Mouse (Mus musculus): ENCODE measurements around the gene Tob2. TPM values are rescaled to one million over a fixed set of nuclear protein-coding genes. Genes with fewer than 3 reads are reported as not detected.

The Tob2 gene
- polyA plus RNA-seq (2012; rRNA removed): 64.6 and 76.1 TPM in 2 replicates

DNA sequence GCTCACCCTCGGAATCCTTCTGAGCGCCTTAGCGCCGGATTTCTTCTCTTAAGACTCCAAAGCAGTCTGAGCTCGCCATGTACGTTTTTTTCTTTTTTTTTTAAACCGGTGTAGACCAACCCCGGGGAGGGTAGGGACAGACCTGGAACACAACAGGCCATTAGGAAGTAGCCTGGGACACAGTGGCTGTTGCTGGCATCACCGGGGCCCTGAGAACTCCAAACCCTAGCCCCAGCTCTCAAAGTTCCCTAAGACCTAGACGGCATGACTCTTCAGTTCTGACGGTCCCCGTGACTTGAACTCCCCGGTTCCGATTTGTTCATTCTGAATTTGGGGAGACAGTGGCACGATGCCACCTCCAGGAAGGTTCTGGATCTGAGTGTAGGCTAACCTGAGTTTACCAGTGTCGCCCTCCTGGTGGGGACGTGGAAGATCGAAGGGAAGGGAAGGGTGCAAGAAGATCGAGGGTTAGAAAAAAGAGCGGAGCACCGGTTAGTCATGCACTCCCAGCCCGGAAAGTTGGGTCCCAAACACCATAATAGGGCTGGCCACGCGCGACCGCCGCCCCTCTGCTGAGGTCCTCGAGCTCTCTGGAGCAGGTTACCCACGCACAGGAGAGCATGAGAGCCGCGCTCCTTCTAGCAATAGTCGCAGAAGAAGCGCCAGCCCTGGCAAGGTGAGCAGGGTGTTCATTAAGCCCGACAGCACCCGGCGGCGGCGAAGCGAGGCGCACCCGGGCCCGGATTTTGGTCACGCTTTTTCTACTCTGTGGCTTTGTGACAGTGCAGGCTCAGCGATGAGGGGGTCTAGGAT, at the start of gene Tob2:
Gene Tob2 (minus strand): TSS at position 280 of the 813 bp plus-strand sequence.
- peak within 1 kb of the TSS; percentile 98 for H3K27ac ChIP-seq (ENCODE audit: control insufficient read depth, insufficient read depth, low read length)
- no peaks in the 10 kb centered on the region for H3K27me3 ChIP-seq (ENCODE audit: control insufficient read depth, insufficient read depth, low read length)
- TF ChIP-seq POLR2A (IDR thresholded peaks at IDR 0.05; ENCODE audit: control insufficient read depth, extremely low read depth, insufficient read depth, low read length, poor library complexity): no peak; the same call in 1 of the 2 replicates
- no peak for TF ChIP-seq CTCF (IDR thresholded peaks at IDR 0.05; ENCODE audit: borderline replicate concordance, control insufficient read depth, extremely low read depth, insufficient read depth, low read length, poor library complexity)
- H3K4me3 ChIP-seq (ENCODE audit: control insufficient read depth, insufficient read depth, low read length): peak within 1 kb of the TSS; percentile 94
- no peaks in the 10 kb centered on the region for H3K36me3 ChIP-seq (ENCODE audit: control insufficient read depth, insufficient read depth, low read length)
- DNase-seq: peak; percentile 74
- under 1% methylated on average over 44 of the region's 44 CpGs for WGBS
- H3K4me1 ChIP-seq (replicated peaks; ENCODE audit: control insufficient read depth, insufficient read depth, low read length): peaks cover 12% of the 10 kb centered on the region

DNA sequence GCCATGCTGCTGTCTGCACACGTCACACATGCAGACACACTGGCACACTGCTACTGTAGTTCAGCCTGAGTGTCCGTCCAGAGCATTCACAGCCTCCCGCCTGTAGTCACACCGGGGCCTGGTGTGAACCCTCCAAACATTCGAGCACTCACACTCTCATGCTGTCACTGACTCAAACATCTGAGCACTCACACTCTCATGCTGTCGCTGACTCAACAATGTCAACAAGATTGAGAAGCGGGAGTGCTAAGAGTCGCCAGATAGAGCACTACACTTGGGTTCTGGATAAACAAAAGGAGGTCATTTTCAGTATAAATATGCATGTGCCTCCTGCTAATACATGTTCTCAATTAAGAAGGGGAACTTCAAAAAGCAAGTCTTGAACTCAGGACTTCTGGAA, 49.4 kb upstream of the Tob2 start:
- Histone ChIP-seq H3K4me3 (ENCODE audit: control insufficient read depth, insufficient read depth, low read length) (no peak overlapping the region), H3K36me3 (ENCODE audit: control insufficient read depth, insufficient read depth, low read length) (peaks cover 55% of the 10 kb centered on the region), H3K4me1 (replicated peaks; ENCODE audit: control insufficient read depth, insufficient read depth, low read length) (no peaks in the 10 kb centered on the region), H3K27me3 (ENCODE audit: control insufficient read depth, insufficient read depth, low read length) (no peaks in the 10 kb centered on the region), H3K27ac (ENCODE audit: control insufficient read depth, insufficient read depth, low read length) (no peak overlapping the region)
- TF ChIP-seq POLR2A (IDR thresholded peaks at IDR 0.05; ENCODE audit: control insufficient read depth, extremely low read depth, insufficient read depth, low read length, poor library complexity) (no peak), CTCF (IDR thresholded peaks at IDR 0.05; ENCODE audit: borderline replicate concordance, control insufficient read depth, extremely low read depth, insufficient read depth, low read length, poor library complexity) (no peak)
- 97% methylated on average over 8 of the region's 8 CpGs for WGBS
- DNase-seq: no peak

DNA sequence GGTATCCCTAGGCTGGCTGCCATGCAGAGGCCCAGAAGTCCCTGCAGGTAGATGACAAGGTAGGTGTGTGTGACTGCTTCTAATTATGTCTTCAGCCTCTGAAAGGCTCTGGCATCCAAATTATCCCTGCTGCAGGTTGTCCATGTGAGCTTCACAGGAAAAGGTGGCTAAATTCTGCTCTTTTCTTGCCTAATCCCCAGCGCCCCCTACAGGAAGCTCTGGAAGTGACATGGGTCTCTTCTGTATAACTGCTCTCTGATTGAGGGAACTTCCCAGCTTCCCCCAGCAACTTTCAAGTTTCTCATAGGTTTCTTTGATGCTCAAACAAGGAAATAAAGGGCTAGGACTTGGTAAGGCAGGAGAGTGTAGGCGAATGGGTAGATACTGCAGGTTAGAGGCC, 46.3 kb upstream of the Tob2 start:
- Histone ChIP-seq H3K27me3 (ENCODE audit: control insufficient read depth, insufficient read depth, low read length) (no peaks in the 10 kb centered on the region), H3K36me3 (ENCODE audit: control insufficient read depth, insufficient read depth, low read length) (peaks cover 39% of the 10 kb centered on the region), H3K4me3 (ENCODE audit: control insufficient read depth, insufficient read depth, low read length) (no peak overlapping the region), H3K4me1 (replicated peaks; ENCODE audit: control insufficient read depth, insufficient read depth, low read length) (no peaks in the 10 kb centered on the region), H3K27ac (ENCODE audit: control insufficient read depth, insufficient read depth, low read length) (no peak overlapping the region)
- no peak for TF ChIP-seq CTCF (IDR thresholded peaks at IDR 0.05; ENCODE audit: borderline replicate concordance, control insufficient read depth, extremely low read depth, insufficient read depth, low read length, poor library complexity)
- no peak for TF ChIP-seq POLR2A (IDR thresholded peaks at IDR 0.05; ENCODE audit: control insufficient read depth, extremely low read depth, insufficient read depth, low read length, poor library complexity)
- DNase-seq: peak; percentile 73
- 40% methylated on average over 2 of the region's 2 CpGs for WGBS

DNA sequence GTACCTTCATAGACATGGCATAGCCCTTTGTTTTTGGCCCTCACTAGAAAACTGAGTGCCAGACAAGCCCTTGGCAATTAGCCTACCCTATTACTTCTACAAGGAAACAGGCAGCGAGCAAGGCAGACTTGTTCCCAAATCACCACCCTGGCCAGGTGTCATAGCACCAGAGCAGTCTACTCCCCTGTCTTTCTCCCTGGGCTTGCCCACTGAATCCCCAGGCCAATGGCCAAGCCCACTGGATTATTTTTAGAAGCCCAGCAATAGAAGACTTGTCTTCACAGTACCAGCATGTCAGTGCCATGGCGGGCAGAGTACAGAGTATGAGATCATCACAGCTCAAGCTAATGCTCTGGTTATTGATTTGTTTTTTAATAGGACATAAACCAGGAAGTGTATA, 40.2 kb upstream of the Tob2 start:
- TF ChIP-seq CTCF (IDR thresholded peaks at IDR 0.05; ENCODE audit: borderline replicate concordance, control insufficient read depth, extremely low read depth, insufficient read depth, low read length, poor library complexity) (no peak), POLR2A (IDR thresholded peaks at IDR 0.05; ENCODE audit: control insufficient read depth, extremely low read depth, insufficient read depth, low read length, poor library complexity) (no peak)
- no peak for DNase-seq
- H3K4me1 ChIP-seq (replicated peaks; ENCODE audit: control insufficient read depth, insufficient read depth, low read length): no peaks in the 10 kb centered on the region
- H3K36me3 ChIP-seq (ENCODE audit: control insufficient read depth, insufficient read depth, low read length): peaks cover 26% of the 10 kb centered on the region
- no peaks in the 10 kb centered on the region for H3K27me3 ChIP-seq (ENCODE audit: control insufficient read depth, insufficient read depth, low read length)
- H3K4me3 ChIP-seq (ENCODE audit: control insufficient read depth, insufficient read depth, low read length): no peak overlapping the region
- WGBS: 98% methylated on average over 2 of the region's 2 CpGs
- H3K27ac ChIP-seq (ENCODE audit: control insufficient read depth, insufficient read depth, low read length): no peak overlapping the region

DNA sequence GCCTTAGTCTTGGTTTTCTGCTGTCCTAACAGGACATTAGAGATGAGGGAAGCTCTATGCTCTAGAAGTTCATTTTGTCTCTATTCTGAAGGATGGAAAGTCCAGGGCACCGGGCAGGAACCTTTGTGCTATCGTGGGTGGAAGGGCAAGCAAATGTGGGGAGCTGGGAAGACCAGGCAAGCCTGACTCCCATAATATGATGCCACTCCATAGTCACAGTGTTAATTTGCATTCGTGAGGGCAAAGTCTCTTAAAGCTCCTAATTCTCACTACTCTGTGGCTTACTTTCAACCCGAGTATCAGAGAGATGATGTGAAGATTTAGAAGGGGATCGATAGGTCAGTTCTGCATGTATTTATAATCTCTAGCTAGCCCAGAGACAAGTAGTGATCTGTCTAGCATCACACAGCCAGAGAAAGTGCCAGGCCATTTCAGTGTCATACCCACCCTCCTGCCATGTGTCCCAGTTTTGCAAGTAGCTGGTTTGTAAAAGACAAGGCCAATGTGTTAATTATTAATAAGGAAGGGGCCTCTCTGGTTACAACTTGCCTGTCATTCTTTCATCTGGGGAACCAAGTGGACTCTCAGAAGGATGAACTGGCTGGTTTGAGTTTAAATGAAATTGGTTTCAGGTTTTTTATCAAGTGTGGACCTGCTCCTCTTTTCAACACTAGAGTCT, 39.1 kb upstream of the Tob2 start:
- WGBS: 95% methylated on average over 5 of the region's 5 CpGs
- Histone ChIP-seq H3K4me1 (replicated peaks; ENCODE audit: control insufficient read depth, insufficient read depth, low read length) (no peaks in the 10 kb centered on the region), H3K27ac (ENCODE audit: control insufficient read depth, insufficient read depth, low read length) (no peak overlapping the region), H3K36me3 (ENCODE audit: control insufficient read depth, insufficient read depth, low read length) (peaks cover 19% of the 10 kb centered on the region), H3K4me3 (ENCODE audit: control insufficient read depth, insufficient read depth, low read length) (no peak overlapping the region), H3K27me3 (ENCODE audit: control insufficient read depth, insufficient read depth, low read length) (no peaks in the 10 kb centered on the region)
- TF ChIP-seq CTCF (IDR thresholded peaks at IDR 0.05; ENCODE audit: borderline replicate concordance, control insufficient read depth, extremely low read depth, insufficient read depth, low read length, poor library complexity): no peak
- no peak for TF ChIP-seq POLR2A (IDR thresholded peaks at IDR 0.05; ENCODE audit: control insufficient read depth, extremely low read depth, insufficient read depth, low read length, poor library complexity)
- no peak for DNase-seq

DNA sequence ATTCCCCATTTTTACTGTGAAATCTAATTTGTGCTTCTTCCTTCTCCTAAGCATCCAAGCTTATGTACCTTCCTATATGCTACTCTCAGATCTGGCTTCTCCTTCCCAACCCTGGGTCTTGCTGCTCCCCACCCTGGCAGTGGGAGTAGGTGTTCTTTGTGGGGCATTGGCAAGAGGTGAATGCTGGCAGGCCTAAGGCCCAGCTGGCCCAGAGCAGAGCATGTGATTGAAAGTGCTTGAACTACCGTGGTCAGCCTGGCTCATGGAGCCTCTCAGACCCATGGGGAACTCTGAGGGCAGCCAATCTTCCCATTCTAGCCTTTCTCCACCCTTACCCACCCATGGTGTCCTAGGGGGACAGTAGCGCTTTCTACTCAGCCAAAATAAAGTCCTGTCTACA, 37.8 kb upstream of the Tob2 start:
- no peaks in the 10 kb centered on the region for H3K27me3 ChIP-seq (ENCODE audit: control insufficient read depth, insufficient read depth, low read length)
- no peak overlapping the region for H3K4me3 ChIP-seq (ENCODE audit: control insufficient read depth, insufficient read depth, low read length)
- 93% methylated on average over 2 of the region's 2 CpGs for WGBS
- no peak for DNase-seq
- H3K4me1 ChIP-seq (replicated peaks; ENCODE audit: control insufficient read depth, insufficient read depth, low read length): no peaks in the 10 kb centered on the region
- H3K27ac ChIP-seq (ENCODE audit: control insufficient read depth, insufficient read depth, low read length): no peak overlapping the region
- TF ChIP-seq CTCF (IDR thresholded peaks at IDR 0.05; ENCODE audit: borderline replicate concordance, control insufficient read depth, extremely low read depth, insufficient read depth, low read length, poor library complexity): no peak
- no peak for TF ChIP-seq POLR2A (IDR thresholded peaks at IDR 0.05; ENCODE audit: control insufficient read depth, extremely low read depth, insufficient read depth, low read length, poor library complexity)
- peaks cover 15% of the 10 kb centered on the region; the same call in 1 of the 2 replicates for H3K36me3 ChIP-seq (ENCODE audit: control insufficient read depth, insufficient read depth, low read length)
